Mouse (Mus musculus) kidney, embryonic 14.5 days (tissue): ENCODE measurements around the gene Ccdc102a. TPM values are rescaled to one million over a fixed set of nuclear protein-coding genes. Genes with fewer than 3 reads are reported as not detected.

Experiments
- ATAC-seq: fragments of 200-750 bp; cut with Nextera tagmentation; 2 replicates; pipeline ENCODE4 v1.8.0; 2017; ENCODE audit warnings: moderate number of reproducible peaks, mild to moderate bottlenecking, moderate TSS enrichment, moderate library complexity; ENCODE audit not compliant: low FRiP score, low TSS enrichment
- H3K27ac ChIP-seq: fragments of 300-500 bp; sonication (generic); 2 replicates; pipeline ENCODE4 v1.5.1; 2014; ENCODE audit warnings: low read depth, mild to moderate bottlenecking, low read length, moderate library complexity, mixed read lengths
- H3K27me3 ChIP-seq: fragments of 300-500 bp; sonication (generic); 2 replicates; pipeline ENCODE4 v1.6.1; 2014; ENCODE audit warnings: mild to moderate bottlenecking, low read length; ENCODE audit not compliant: control insufficient read depth, insufficient read depth
- H3K36me3 ChIP-seq: fragments of 300-500 bp; sonication (generic); 2 replicates; pipeline ENCODE4 v1.6.1; 2014; ENCODE audit warnings: low read length, mixed read lengths; ENCODE audit not compliant: control insufficient read depth, insufficient read depth
- H3K4me1 ChIP-seq: fragments of 300-500 bp; sonication (generic); 2 replicates; pipeline ENCODE4 v1.6.1; 2014; ENCODE audit warnings: low read length, mixed read lengths; ENCODE audit not compliant: control insufficient read depth, insufficient read depth
- H3K4me2 ChIP-seq: fragments of 300-500 bp; sonication (generic); replicated peaks from 2 replicates; pipeline ENCODE4 v1.6.1; 2014; ENCODE audit warnings: low read depth, mild to moderate bottlenecking, low read length
- H3K4me3 ChIP-seq: fragments of 300-500 bp; sonication (generic); 2 replicates; pipeline ENCODE4 v1.5.1; 2014; ENCODE audit warnings: mild to moderate bottlenecking, low read length
- H3K9ac ChIP-seq: fragments of 300-500 bp; sonication (generic); 2 replicates; pipeline ENCODE4 v1.6.1; 2014; ENCODE audit warnings: low read depth, mild to moderate bottlenecking, low read length, moderate library complexity
- H3K9me3 ChIP-seq: fragments of 300-500 bp; sonication (generic); 2 replicates; pipeline ENCODE4 v1.6.1; 2016; ENCODE audit warnings: low read length; ENCODE audit not compliant: control insufficient read depth
- WGBS: fragments of 180-500 bp; shearing (Covaris S2); extraction: QIAGEN DNeasy Blood & Tissue Kit; methylation state at CpG from one replicate; pipeline ENCODE4 v1.1.7; 2014; 5-methylcytosine and 5-hydroxymethylcytosine counted together
- polyA plus RNA-seq: library from polyadenylated mRNA; unstranded; fragments of >200 nt; fragmentation: Nextera tagmentation; extraction: Ambion mirVana; gene quantifications from 2 replicates; pipeline ENCODE4 v1.2.1, GENCODE M21; 2014

Ccdc102a gene
- 24.2 and 29.4 TPM in 2 replicates for polyA plus RNA-seq

- Histone ChIP-seq H3K4me1 (peaks cover 34% of the 10 kb centered on the region), H3K27ac (peak within 1 kb of the TSS; percentile 75; the same call in 1 of the 2 replicates), H3K27me3 (peaks cover 10% of the 10 kb centered on the region), H3K4me2 (peak within 1 kb of the TSS; percentile 75), H3K36me3 (no peaks in the 10 kb centered on the region; the same call in 1 of the 2 replicates), H3K4me3 (peak within 1 kb of the TSS; percentile 73), H3K9me3 (no peaks in the 10 kb centered on the region), H3K9ac (peak within 1 kb of the TSS; percentile 81)
- WGBS, result 3% methylated on average over 42 of the region's 51 CpGs
- peak; percentile 65 for ATAC-seq
Measured at GRCm38 (mm10) chr8:94917851-94918495, at the start of gene Ccdc102a. Gene Ccdc102a (minus strand): TSS chr8:94918098.

DNA sequence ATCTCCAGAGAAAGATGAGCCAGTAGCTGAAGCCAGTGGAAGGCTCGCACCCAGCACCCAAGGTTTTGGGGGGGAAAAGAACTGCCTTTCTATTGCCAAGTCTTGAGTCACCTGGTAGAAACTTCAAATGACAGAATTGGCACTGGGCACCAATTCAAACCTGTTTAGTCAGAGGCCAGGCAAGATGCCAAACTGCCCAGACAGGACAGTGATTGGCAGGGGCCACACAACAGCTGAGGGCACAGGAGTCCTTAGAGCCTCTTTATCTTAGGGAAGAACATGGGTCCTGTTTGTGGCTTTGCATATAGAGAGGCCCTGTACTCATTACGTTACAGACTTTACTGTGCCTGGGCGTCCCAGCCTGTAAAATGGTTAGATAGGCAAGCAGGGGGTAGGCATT is 49.7 kb upstream of the Ccdc102a start:
- H3K27ac ChIP-seq, result no peak overlapping the region
- no peaks in the 10 kb centered on the region for H3K9me3 ChIP-seq
- no peaks in the 10 kb centered on the region for H3K4me1 ChIP-seq
- H3K4me3 ChIP-seq, result no peak overlapping the region
- H3K9ac ChIP-seq, result no peak overlapping the region
- H3K4me2 ChIP-seq, result no peak overlapping the region
- H3K36me3 ChIP-seq, result no peaks in the 10 kb centered on the region
- H3K27me3 ChIP-seq, result no peaks in the 10 kb centered on the region
- WGBS, result 87% methylated on average over 3 of the region's 3 CpGs
- no peak for ATAC-seq

GRCm38 (mm10) chr8:94967071-94967470 is 49.2 kb upstream of the Ccdc102a start:
- Histone ChIP-seq H3K9ac (no peak overlapping the region), H3K36me3 (no peaks in the 10 kb centered on the region), H3K27ac (0 out of 2 replicates have a peak overlapping the region, but pooled peaks have one; percentile 24), H3K4me2 (no peak overlapping the region), H3K9me3 (no peaks in the 10 kb centered on the region), H3K27me3 (no peaks in the 10 kb centered on the region), H3K4me3 (no peak overlapping the region), H3K4me1 (no peaks in the 10 kb centered on the region)
- 65% methylated on average over 4 of the region's 4 CpGs for WGBS
- no peak for ATAC-seq

GRCm38 (mm10) chr8:94966578-94966977 is 48.7 kb upstream of the Ccdc102a start:
- no peak overlapping the region for H3K4me3 ChIP-seq
- no peaks in the 10 kb centered on the region for H3K4me1 ChIP-seq
- H3K36me3 ChIP-seq, result no peaks in the 10 kb centered on the region
- H3K9ac ChIP-seq, result no peak overlapping the region
- 0 out of 2 replicates have a peak overlapping the region, but pooled peaks have one; percentile 24 for H3K27ac ChIP-seq
- no peak overlapping the region for H3K4me2 ChIP-seq
- 22% methylated on average over 7 of the region's 7 CpGs for WGBS
- ATAC-seq, result no peak
- no peaks in the 10 kb centered on the region for H3K9me3 ChIP-seq
- H3K27me3 ChIP-seq, result no peaks in the 10 kb centered on the region

DNA sequence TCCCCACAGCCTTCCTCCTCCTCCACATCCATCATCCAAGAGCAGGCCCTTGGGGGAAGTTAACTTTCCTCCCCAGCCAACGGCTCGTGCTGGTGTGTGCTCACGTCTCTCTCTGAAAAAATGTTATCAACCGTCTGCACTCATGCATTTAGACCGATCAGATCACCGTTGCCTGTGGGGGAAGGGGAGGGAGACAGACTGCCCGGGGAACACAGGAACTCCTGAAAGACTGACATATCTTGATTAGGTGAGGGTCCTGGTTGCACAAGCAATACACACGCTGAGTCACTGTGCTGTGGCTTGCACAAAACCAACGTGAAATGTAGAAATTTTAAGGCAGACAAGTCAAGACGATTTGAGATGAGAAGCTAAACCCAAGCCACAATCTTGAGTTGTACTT is 46.9 kb upstream of the Ccdc102a start:
- no peaks in the 10 kb centered on the region for H3K4me1 ChIP-seq
- peak overlapping the region; percentile 45; the same call in 1 of the 2 replicates for H3K27ac ChIP-seq
- 25% methylated on average over 10 of the region's 10 CpGs for WGBS
- no peak overlapping the region for H3K4me2 ChIP-seq
- H3K27me3 ChIP-seq, result no peaks in the 10 kb centered on the region
- no peak overlapping the region for H3K9ac ChIP-seq
- peak; percentile 58 for ATAC-seq
- H3K36me3 ChIP-seq, result no peaks in the 10 kb centered on the region
- no peak overlapping the region for H3K4me3 ChIP-seq
- H3K9me3 ChIP-seq, result no peaks in the 10 kb centered on the region

DNA sequence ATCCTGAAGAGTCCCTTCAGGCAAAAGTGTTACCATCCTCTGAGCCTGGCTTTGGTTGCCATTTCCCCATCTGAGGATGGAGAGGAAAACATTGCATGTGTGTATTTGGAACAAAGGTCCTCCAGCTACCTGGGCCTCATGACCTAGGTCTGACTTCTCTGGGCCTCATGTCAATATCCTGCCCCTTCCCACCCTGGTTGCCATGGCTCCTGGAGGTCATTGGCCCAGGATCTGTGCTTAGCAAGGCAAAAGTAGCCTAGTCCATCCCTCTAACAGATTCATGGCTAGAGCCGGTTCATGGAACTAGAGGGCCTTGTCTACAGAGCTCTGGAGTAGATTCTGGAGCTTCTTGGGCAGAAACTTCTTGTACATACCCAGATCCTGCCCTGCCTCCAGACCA is 44.3 kb upstream of the Ccdc102a start:
- Histone ChIP-seq H3K27me3 (no peaks in the 10 kb centered on the region), H3K36me3 (no peaks in the 10 kb centered on the region), H3K4me1 (no peaks in the 10 kb centered on the region), H3K27ac (no peak overlapping the region), H3K4me3 (no peak overlapping the region), H3K4me2 (no peak overlapping the region), H3K9ac (no peak overlapping the region), H3K9me3 (no peaks in the 10 kb centered on the region)
- 74% methylated on average over 1 of the region's 1 CpGs for WGBS
- ATAC-seq, result no peak

- ATAC-seq, result 0 out of 2 replicates have a peak, but pooled peaks have one; percentile 59
Measured at GRCm38 (mm10) chr8:94956078-94956574, 38.2 kb upstream of the Ccdc102a start.

GRCm38 (mm10) chr8:94954921-94955758 is 37.2 kb upstream of the Ccdc102a start:
- Histone ChIP-seq H3K9me3 (no peaks in the 10 kb centered on the region), H3K4me2 (no peak overlapping the region), H3K27me3 (no peaks in the 10 kb centered on the region), H3K27ac (peak overlapping the region; percentile 18; the same call in 1 of the 2 replicates), H3K4me3 (no peak overlapping the region), H3K9ac (no peak overlapping the region), H3K4me1 (peaks cover 9% of the 10 kb centered on the region; the same call in 1 of the 2 replicates), H3K36me3 (no peaks in the 10 kb centered on the region)
- 22% methylated on average over 9 of the region's 9 CpGs for WGBS
- ATAC-seq, result peak; percentile 45; the same call in 1 of the 2 replicates

More at GRCm38 (mm10) chr8:94956078-94956574, 38.2 kb upstream of the Ccdc102a start:
- Histone ChIP-seq H3K4me1 (peaks cover 9% of the 10 kb centered on the region; the same call in 1 of the 2 replicates), H3K9ac (no peak overlapping the region), H3K27me3 (no peaks in the 10 kb centered on the region), H3K4me2 (no peak overlapping the region), H3K4me3 (no peak overlapping the region), H3K9me3 (no peaks in the 10 kb centered on the region), H3K36me3 (no peaks in the 10 kb centered on the region), H3K27ac (no peak overlapping the region)
- 78% methylated on average over 1 of the region's 1 CpGs for WGBS
